Mouse (Mus musculus) embryo, embryonic 11 days (tissue): ENCODE data around the gene A730015C16Rik.

Experiments
- DNase-seq: peaks from one replicate; pipeline ENCODE4 v3.0.0-alpha.2; 2015

Gene A730015C16Rik

DNA sequence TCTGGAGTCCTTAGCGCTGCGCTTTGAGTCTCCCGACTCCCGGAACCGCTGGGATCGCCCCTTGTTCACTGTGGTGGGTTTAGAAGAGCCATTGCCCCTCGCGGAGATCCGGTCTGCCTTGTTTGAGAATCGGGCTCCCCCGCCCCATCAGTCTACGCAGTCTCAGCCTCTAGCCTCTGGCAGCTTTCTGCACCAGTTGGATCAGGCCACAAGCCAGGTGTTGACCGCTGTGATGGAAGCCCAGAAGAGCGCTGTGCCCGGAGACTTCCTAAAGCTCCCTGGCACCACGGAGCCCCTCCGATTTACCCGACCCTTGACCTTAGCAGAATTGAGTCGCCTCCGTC is at the start of gene A730015C16Rik:
TSS of gene A730015C16Rik (minus strand) at position 115 of the 344 bp plus-strand sequence.
- no peak for DNase-seq

DNA sequence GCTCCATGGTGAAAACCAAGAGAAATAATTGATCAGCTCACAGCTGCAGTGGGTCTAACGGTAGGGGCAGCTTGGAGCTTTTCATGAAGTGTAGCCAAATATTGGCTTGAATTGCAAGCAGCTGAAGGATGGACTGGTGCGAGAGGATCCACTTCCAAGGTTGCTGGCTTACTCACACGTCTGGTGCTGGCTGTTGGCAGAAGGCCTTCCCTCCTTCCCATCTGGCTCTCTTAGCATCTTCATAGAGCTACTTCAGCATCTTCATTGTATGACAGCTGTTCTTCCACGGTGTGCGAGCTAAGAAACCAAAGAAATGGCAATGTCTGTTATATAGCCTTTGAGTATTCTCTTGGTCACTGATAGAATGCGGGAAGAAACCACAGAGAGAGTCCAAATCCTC is 42.5 kb upstream of the A730015C16Rik start:
- DNase-seq: no peak

DNA sequence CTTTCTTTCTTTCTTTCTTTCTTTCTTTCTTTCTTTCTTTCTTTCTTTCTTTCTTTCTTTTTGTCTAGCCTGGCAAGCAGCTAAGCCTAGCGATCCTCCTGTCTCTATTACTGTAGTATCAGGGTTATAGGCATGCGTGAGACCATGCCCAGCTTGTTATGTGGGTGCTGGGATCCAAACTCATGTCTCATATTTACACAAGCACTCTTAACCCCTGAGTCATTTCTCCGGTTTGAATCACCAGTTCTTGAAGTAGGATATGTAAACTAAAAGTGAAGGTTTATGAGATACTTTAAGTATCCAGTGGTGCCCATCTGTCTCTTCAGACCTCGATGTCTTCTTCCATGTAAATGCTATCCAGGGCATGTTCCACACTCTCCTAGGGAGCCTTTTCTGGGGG is 39.0 kb upstream of the A730015C16Rik start:
- DNase-seq: no peak

DNA sequence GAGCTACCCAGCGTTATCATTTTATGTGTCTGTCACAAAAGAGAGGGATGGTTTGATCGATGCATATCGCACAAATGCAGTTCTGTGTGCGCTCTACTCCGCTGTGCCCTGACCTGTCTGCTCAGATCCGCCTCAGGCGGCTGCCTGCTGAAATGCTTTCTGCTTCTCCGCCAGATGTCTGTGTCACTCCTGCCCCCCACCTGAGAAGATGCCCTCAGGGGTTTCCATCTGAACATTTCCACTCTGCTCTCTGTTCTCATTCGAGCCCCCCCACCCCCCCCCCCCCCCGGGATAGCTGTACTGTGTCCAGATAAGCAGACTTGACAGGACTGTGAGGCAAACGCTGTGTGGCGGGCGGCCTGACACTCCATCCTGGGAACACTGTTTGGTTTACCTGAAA is 35.4 kb upstream of the A730015C16Rik start:
- peak; percentile 33 for DNase-seq

DNA sequence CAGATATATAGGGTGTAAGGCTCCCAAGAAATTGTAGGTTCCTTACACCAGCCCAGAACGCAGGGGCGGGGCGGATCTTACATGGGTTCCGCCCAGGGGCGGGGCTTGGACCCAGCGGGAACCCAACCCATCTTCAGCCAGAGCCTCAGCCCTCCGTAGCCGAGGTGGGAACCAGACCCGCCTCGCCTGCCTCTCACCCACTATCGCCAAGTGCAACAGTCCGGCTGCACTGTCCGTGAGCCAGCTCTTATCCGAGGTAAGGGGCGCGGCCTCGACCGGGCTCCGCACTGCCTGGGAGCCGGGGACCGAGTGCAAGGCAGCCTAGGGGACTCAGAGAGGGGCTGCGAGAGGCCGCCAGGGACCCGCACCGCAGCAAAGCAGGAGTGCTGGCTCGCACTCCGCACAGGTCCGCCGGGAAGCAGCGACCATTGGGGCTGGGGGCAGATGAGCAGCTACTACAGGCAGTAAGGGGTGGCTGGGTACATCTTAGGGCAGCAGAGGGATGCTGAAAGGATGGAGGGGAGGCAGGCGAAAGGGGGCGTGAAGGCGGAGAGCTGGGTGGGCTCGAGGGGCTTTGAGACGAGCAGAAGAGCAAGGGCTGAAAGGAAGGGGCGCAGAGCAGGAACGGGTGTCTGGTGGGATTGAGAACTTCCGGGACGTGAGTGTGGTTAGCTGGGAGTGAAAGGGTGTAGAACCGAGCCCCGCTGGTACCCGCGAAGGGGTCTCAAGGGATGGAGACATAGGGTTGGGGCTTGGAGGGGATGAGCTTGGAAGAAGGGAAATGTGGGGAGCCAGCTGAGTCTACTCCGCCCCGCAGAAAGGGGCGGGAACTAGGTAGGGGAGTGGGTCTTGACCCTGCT is 30.8 kb upstream of the A730015C16Rik start, which contains the start of gene Rab3b:
TSS of gene Rab3b (plus strand) at position 101 of the 860 bp plus-strand sequence.
- DNase-seq: peak; percentile 90

DNA sequence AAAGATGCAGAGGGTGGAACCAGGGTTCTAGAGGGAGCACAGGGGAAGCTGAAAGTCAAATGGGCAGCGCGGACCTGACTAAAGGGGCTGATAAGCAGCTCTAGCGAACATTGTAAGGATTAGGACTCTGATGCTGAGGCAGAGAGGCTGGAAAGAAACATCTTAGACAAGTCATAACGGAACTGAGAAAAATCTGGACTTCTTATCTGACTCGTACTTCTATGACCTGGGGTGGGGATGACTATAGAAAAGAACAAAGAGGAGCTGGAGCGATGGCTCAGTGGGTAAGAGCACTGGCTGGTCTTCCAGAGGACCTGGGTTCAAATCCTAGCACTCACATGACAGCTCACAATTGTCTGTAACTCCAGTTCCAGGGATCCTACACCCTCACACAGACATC is 29.5 kb upstream of the A730015C16Rik start:
- no peak for DNase-seq

DNA sequence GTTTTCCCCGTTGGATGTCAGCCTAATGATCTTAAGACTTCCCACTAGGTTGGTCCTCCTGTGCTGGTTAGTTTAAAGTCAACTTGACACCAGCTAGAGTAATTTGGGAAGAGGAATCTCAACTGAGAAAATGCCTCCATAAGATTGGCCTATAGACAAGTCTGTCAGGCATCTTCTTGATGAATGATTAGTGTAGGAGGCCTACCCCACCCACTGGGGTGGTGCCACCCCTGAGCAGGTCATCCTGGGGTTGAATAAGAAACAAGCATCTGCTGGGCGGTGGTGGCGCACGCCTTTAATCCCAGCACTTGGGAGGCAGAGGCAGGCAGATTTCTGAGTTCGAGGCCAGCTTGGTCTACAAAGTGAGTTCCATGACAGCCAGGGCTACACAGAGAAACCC is 25.3 kb upstream of the A730015C16Rik start:
- DNase-seq: no peak

DNA sequence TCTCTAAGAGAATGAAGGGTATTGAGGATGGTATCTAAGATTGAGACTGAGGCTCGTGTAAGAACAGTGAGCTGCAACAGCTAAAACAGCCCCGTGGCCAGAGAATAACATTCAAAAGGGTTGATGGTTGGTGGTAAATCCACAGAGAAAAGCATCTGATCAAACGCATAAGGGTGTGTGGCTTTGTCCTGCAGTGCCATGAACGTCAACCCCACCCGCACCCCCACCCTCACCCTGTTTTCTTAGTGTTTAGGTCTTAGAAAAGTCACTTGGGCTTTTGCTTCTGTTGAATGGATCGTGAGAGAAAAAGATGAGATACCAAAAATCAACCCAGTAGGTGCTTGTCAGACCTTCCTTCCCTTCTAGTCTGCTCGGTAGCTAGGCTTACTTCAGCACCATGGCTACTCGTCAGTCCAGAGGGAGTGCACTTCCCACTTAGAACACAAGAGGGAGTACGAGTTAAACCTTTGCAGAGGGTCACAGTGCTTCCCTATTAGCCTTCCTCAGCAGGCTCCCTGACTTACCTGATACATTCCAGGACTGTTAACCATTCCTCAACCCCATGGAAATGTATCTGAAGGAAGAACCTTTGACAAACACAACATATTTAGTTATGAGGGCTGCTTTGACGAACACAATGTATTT is 21.4 kb upstream of the A730015C16Rik start:
- DNase-seq: peak; percentile 88

DNA sequence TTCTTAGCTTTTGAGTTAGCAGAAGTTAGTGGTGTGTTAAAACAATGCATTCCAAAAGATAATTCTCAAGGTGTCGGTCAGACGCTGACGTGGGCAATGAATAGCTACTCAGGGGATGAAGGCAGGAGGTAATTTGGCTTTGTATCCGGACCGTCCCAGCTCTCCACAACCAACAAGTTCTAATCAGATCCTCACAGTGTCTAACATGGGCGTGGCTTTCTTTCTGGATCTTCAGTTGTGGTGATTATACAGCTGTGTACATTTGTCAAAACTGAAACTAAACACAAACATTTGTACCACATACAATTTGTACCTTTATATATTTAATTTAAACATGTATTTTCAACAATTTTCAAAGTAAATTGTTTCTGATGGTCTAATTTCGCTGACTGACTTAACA is 18.4 kb upstream of the A730015C16Rik start:
- no peak for DNase-seq

DNA sequence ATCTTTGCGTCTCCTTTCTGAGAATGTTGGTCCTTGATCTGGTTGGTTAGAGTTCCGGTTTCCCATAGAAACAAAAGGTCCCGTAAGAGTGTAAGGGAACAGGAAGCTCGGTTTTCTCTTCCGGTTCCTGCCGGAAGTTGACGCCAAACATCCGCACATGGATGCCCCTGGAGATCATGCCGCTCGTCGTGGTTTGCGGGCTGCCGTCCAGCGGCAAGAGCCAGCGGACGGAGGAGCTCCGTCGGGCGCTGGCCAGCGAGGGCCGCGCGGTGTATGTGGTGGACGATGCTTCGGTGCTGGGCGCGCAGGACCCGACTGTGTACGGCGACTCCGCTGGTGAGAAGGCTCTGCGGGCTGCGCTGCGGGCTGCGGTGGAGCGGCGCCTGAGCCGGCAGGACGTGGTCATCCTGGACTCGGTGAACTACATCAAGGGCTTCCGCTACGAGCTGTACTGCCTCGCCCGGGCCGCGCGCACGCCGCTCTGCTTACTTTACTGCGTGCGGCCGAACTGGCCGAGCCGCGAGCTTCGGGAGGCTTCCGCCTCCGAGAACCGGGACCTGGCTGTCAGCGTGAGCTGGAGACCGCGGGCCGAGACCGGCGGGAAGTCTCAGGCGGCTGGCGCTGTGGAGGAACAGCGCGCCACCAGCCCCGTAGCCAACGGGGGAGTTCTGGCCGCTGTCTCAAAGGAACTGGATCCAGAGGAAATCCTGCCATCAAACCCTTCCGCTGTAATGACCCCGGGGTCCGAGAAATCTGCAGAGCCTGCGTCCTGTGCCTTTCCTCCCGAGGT is 509 bp downstream of the A730015C16Rik start, which contains the start of gene Kti12:
TSS of gene Kti12 (plus strand) at position 71 of the 790 bp plus-strand sequence.
- peak; percentile 92 for DNase-seq

DNA sequence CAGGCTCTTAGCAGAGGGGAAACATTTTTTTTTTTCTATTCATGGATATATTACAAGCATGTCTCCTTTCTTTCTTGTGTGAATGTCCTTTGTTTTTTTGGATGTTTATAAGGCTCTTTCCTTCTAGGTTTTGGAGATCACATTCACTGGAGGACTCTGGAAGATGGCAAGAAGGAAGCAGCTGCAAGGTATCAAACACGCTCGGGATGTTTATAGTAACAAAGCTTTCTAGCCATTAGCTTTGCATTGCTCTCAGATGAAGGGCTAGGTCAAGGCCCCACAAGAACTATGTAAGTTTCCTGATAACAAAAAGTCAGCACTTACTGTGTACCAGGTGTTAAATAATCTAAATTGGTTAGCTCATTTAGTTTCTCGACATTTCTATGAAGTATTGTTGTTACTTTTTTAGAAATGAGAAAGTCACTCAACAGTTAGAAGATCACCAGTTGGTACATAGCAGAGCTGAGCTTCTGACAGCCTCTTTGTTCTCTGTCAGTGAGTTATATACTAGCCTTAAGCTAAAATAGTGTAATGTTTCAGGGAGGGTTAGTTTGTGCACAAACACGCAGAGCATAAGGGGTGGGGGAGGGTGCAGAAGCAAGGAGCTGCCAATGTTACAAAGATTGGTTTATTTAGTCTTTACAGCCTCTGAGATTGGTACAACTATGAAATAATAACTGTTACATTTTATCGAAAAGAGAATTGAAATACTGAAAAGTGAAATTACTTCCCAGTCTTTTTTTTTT is 2.4 kb downstream of the A730015C16Rik start:
- DNase-seq: no peak

DNA sequence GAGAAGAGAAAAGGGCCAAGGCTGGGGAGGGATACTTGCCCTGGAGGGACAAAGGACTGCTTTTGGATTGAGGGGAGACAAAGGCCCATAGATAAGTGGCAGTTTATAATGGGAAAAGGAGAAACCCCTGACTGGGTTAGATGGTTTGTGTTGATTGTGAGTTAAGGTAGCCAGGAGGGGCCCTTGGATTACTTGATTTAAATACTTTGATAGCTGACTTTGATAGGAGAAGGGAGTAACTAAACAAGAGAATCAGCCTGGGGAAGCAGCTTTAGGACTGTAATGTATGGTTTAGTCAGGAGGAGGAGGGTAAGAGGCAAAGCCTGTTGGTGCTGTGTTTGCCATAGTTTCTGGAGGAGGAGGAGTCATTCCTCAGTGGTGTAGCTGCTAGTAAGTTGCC is 5.1 kb downstream of the A730015C16Rik start:
- no peak for DNase-seq

DNA sequence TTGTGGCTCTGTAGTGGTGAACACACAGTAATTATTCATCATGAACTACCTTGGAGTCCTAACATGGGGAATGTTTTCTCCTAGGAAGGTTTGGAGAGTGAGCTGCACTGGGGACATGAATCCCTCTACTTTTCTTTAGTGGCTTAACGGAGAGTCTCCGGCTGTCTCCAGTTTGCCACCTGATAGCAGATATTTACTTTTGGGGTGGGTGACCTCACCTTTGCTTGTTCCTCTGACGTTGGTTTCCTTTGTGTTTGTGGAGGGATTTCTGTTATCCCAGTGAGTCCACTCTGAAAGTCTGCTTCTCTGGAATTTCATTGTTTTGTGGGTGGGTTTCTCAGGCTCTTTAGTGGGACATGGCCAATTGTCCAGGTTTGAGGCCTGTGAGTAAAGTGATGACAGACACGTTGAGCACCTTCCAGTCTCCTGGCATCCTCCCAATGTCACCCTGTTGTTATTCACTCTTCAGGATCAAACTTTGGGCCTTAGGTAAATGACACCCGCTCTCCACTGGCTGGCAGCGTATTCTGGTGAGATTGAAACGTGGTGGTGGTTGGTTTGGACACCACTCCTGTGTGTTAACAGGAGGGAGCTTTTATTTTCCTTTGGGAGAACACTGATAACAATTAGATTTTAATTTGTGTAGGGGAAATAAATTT is 6.4 kb downstream of the A730015C16Rik start:
- no peak for DNase-seq

DNA sequence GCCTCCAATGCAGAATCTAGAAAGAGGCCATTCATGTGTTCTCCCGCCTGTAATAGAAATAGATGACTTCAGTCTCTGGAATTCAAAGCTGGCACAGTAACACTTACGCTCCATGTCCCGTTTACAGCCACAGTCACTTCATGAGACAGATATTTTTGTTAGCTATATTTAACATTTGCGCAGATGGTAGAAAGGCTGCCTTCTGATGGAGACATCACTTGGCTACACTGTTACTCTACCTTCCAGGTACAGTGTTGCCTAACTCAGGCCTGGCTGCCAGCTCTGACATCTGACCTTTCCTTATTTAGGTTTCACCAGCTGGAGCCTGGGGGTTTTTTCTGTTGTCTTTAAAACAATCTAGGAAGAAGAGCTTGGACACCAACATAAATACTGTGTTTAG is 10.4 kb downstream of the A730015C16Rik start:
- no peak for DNase-seq

DNA sequence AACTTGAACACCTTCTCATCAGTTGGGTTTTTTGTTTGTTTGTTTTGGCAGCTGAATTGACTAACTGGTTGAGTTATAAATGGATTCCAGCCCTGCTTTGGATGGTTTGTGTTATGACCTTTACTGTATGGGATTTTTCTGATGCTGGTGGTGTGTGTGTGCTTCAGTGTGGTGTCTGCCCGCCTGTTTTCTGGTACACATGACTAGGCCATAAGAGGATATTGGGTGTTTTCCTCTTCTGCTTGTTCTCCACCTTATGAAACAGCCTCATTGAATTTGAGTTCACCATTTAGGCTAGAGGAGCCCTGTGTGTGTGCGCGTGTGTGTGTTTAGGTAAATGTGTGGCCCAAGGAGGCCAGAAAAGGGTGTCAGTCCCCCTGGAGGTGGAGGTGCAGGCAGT is 12.9 kb downstream of the A730015C16Rik start:
- peak; percentile 6 for DNase-seq

DNA sequence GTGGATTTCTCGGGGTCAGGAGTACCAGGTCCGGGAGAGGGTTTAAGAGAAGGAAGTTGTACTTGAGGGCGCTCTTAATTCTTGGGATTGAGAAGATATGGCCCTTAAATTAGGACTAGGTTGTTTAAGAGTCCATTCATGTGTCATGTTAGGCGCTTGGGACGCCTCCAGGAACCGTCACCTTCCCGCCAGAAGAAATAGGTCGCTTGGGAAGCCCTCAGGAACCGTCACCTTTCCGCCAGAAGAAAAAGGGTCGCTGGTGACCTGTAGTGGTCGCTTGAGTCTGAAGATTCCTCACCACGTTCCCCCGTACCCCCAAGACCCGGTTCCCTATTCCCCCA is 13.5 kb downstream of the A730015C16Rik start:
- peak; percentile 35 for DNase-seq

DNA sequence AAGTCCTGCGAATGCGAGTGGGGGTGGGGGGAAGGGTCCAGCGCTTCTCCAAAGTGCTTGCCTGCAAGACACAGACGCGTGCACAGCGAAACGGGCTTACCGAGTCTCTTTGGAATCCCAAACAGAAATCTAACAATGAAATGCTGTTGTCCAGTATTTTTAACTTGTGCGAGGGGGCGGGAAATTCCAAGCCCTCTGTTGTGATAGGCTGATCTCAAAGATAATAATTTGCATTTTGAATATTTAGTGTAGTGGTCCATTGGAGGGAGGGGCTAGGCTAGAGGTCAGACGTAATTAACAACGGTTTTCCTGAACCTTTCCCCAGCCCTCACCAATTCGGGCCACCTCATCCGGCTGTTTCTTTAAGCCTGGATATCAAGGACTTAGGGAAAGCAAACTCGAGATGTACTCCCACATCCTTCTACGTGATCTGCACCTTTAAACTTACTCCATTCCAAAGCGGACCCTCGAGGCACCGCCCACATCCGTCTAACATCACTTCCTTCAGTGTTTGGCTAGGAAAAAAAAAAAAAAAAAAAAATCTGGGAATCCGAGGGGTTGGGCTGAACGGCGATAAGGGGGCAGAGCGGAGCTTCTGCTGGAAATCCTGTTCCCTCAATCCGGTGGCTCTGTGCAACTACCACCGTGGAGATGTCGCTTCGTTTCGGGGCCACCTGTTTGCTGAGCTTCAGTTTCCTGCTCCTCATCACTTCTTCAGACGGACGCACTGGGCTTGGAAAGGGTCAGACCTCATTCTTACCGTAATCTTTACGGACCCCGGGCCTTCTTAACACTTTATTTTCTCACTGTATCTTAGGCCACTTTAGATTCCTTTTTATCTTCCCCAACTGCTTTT is 14.1 kb downstream of the A730015C16Rik start, which contains the start of gene Txndc12:
TSS of gene Txndc12 (plus strand) at position 487 of the 856 bp plus-strand sequence.
- DNase-seq: peak; percentile 95

DNA sequence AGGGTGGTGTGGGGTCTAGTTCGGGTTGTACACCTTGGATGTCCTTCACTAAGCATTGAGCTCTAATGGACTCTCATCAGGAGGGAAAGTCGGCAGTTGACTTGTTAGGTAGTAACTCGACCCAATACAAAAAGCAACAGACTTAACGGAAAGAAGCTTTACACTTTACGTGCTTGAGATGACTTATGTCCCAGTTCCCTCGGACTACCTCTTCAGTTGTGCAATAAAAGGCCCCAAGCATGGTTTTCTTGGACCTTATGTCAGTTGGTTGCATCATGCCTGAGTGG is 14.6 kb downstream of the A730015C16Rik start:
- DNase-seq: no peak

DNA sequence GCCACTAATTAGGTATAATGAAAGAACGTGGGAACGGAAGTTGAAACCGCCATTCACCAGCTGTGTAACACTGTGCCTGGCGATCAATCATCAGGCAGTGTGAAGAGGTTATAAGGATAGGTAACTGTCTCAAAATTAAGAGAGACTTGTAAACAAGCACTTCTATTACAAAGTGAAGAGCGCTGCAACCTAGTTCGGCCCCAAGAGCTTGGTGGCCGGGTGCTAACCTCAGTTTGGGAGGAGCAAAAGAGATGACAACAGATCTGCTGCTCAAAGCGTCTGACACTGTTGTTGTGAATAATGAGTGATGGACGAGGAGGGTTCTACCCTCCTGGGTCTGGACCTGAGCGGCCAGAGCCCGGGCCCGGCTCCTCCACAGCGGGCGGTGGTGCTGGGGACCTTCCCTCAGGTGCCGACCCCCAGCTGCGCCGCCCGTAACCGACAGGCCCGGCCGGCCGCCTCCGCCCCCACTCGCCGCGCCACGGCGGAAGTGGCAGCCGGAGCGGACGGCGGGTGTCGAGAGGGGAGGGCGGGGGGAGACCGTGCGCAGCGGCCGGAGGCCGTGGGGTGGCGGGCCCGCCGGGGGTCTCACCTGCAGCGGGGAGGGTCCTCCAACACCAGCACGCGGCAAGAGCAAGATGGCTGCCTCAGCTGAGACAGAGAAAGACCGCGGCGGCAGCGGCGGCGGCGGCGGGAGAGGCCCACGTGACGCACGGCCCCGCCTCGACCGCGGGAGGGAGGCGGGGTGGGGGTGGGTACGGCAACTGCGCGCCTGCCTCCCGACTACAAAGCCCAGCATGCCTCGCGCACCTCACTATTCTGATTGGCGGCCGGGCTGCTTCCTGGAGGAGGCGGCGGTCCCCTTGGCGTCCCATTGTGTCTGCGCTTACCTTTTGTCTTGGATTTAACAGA is 15.2 kb downstream of the A730015C16Rik start, which contains the start of gene Btf3l4:
TSS of gene Btf3l4 (minus strand) at position 699 of the 912 bp plus-strand sequence.
- peak; percentile 98 for DNase-seq

DNA sequence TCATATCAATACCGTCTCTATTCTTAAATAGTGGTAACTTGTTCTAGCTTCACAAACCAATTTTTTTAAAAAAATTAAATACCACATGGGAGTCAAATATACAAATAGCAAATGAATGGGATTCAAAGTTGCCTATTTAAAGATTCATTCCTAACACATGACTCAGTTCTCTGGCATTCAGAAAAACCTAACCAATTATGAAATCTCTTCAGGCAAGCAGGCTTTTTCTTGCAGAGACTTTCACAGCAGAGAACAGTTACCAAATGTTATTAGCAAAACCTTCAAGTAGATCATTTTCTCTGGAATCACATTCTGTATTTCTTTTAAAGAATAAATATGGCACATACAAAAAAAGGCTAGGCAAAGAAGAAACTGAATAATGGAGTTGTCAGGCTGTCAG is 17.7 kb downstream of the A730015C16Rik start:
- no peak for DNase-seq
